Mouse (Mus musculus) cerebellum, adult 18-20 months (tissue): ENCODE measurements around the gene Dcp1a.
"Not testable (repeated sequence)": the region's sequence is repeated elsewhere in the genome, so short reads cannot be mapped to it uniquely, and the experiment has no call there.

ENCODE experiments used
- DNase-seq, 2 experiments: peaks; one replicate each; pipeline ENCODE4 v3.0.0; 2021

Dcp1a gene

DNA sequence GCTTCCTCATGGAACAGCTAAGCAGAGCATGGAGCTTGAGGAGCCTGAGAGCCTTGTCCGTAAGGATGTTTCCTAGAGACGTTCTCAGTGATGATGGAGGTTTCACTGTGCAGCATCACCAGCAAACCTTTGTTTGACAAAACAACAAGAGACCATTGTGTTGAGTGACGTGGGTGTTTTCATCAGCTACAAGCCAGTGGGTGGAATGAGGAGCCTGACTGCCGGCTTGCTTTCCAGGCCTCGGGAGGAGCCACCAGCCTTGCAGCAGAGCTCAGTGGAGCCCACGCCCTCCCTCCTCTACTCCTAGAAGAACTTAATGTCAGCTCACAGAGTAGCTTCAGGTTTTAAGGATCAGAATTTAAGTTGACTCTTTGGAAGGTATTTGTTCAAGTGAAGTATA is 44.0 kb downstream of the Dcp1a start:
- DNase-seq: no peak

DNA sequence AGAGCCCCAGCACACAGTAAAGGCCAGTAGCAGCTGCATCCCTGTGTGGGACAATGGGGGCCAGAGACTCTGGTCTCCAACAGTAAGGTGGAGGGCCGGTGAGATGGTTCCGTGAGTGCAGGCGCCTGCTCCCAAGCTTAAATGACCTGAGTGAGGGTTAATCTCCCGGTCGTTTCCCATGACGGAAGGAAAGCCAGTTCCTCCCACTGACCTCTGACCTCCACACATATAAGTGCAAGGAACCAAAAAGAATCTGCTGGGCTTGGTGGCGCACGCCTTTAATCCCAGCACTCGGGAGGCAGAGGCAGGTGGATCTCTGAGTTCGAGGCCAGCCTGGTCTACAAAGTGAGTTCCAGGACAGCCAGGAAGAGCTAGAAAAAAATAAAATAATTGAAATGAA is 49.1 kb downstream of the Dcp1a start:
- DNase-seq: no peak

DNA sequence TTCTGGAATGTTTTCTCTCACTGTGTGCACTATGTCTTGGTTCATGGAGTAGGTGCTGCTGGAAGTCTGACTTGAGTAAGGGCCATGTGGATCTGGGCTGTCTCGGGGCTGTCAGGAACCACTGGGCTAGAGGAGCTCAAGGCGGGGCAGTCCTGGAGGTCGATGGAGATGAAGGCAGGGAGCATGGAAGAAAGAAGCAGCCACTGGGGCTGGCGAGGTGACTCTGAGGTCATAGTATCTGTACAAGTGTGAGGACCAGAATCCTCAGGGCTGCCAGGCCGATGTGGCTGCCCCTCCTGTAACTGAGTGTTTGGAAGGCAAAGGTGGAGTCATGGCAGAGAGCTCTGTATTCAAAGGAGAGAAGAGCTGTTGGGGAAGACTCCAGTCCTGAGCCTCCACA is 49.6 kb downstream of the Dcp1a start:
- no peak for DNase-seq

DNA sequence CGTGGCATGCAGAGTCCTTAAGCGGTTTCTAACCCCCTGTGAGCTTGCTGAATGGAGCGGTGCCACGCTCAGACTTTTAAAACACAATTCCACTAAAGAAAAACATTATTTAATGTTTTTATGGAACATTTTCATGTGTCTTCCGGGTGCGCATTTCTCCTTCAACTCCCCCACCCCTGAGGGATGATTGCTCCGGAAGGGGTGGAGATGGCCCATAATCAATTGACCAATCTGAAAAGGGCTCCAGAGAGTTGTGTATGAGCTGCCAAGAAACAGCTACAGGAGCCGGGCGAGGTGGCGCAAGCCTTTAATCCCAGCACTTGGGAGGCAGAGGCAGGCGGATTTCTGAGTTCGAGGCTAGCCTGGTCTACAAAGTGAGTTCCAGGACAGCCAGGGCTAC is 50.1 kb downstream of the Dcp1a start:
- DNase-seq: no peak

DNA sequence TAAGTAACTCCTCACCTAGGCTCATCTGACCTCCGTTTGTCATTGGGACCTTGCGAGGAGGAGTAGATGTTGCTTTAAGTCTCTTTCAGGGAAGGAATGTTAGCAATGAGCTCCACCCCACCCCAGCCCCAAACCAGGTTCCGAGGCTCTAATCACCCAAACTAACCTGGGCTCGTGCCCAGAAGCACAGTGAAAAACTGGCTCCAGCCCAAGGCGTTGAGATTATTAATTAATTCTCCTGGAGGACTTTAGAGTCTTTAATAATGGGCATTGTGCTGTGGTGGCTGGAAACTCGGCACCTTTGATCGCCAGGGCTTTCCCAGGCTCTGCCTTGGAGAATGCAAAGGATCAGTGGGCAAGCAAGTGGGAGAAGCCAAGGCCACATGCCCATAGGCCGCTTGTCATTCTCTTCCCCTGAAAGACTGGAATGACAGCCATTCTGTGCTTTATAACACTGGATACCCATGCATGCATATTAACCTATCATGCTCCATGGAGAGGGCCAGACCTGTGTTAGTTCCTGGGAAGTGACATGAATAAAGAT is 51.5 kb downstream of the Dcp1a start:
- no peak for DNase-seq

DNA sequence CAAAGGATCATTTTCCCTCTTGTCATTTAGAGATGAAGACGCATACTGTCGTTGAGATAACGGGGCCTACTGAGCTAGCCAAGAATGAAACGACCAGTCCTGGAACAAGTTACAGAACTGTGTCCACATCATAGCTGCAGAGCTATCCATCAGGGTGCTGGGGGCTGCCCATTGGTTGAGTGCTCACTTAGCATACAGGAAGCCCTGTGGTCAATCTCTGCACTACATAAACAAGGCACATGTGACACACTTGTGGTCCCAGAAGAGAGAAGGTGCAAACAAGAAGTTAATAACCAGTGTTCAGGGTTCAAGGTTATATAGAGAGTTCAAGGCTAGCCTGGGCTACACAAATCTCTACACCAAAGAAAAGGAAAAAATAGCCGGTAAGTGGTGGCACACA is 52.1 kb downstream of the Dcp1a start:
- DNase-seq: no peak

DNA sequence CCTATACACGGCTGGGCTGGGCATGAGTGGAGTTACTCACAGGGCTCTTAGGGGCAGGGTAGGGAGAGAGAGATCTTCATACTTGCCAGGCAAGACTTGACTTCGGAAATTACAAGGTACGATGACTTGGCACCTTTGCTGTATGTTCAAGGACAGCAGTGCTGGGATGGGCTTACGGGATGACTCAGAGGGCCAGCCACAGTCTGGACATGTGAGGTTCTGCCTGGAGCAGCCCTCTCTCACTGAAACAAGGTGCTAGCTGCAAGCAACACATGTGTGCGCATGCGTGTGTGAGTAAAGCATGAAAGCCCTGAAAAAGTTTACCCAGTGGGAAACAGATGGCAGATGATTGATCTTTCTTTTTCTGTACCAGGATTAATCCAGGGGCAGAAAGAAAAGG is 52.6 kb downstream of the Dcp1a start:
- DNase-seq: no peak

DNA sequence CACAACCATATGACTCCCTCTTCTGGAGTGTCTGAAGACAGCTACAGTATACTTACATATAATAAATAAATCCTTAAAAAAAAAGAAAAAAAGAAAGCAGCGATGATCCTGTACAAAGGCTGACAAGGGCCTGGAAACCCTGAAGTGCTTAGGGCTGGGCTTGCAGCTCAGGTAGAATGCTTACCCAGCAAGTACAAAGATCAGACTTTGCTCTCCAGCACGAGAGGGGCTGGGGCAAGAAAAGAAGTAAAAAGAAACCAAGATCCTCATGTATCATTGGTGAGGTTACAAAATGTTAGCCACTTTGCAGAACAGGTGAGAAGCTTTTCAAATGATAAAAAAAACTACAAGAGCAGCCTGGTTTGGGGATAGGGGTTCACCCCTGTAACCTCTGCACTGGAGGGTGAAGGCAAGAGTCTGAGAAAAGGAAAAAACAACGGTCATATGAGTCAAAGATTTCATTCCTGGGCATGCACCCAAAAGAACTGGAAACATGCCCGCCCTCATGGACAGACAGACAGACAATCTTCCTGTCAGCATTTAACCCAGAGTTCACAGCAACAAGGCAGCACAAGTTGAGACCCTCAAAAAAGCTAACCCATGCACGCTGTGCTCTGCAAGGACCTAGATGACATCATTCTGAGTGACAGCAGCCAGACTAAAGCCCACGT is 54.6 kb downstream of the Dcp1a start:
- DNase-seq: no peak

DNA sequence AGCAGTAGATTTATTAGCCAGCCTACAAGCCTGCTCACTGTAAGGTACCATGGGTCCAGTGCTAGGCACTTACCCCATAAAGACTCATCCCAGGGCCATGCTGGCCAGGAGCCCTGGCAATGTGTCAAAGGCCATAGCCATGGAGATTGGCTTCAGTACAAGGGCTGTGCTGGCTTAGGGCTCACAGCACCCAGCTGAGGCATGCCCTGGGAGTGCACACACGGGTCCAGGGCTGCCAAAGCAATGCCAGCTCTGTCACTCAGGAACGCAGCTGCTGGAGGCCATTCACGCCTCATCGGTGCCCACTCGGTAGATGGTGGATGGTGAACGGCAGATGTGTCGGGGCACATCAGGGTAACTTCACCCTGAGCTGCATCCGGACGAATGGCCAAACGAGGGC is 62.2 kb downstream of the Dcp1a start:
- peak; percentile 38 to 43 for DNase-seq

DNA sequence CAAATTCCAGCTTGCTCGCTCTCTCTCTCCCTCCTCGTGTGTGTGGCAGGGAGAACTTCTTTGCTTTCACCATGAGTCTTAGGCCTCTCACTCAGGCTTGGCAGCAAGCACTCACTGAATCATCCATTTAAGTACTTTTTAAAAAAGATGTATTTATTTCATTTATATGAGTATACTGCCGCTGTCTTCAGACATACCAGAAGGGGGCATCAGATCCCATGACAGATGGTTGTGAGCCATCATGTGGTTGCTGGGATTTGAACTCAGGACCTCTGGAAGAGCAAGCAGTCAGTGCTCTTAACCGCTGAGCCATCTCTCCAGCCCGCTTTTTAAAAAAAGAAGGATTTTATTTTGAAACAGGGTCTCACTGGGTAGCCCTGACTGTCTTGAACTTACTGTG is 64.0 kb downstream of the Dcp1a start:
- DNase-seq: not testable (repeated sequence)

DNA sequence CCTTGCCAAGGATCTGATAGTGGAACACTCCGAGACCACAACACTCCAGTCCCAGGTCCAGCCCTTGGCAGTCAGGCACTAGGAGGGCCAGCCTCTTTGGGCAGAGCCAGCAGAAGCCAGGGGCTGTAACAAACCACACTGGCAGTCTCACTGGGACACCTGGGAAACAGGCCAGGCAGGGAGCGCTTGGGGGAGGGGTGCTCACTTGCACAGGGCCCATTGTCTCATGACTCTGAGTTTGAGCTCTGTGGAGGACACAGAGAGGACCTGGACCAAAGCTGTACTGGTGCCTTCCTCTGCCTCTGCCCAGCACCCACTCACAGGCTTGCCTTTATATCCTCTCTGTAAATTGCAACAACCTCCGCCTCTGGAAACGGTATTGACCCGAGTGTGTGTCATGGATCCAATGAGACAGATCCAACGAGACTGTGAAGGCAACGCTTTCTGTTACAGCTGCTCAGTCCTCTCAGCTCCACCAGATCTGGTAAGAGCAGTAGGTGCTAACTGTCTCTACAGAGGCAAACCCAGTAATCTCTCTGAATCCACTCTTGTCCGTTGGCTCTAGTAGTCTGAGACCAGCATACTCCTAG is 68.9 kb downstream of the Dcp1a start, which contains the start of gene Tkt:
Tkt (plus strand) TSS at position 229 of the 590 bp plus-strand sequence.
- DNase-seq: peak; percentile 46 to 51

DNA sequence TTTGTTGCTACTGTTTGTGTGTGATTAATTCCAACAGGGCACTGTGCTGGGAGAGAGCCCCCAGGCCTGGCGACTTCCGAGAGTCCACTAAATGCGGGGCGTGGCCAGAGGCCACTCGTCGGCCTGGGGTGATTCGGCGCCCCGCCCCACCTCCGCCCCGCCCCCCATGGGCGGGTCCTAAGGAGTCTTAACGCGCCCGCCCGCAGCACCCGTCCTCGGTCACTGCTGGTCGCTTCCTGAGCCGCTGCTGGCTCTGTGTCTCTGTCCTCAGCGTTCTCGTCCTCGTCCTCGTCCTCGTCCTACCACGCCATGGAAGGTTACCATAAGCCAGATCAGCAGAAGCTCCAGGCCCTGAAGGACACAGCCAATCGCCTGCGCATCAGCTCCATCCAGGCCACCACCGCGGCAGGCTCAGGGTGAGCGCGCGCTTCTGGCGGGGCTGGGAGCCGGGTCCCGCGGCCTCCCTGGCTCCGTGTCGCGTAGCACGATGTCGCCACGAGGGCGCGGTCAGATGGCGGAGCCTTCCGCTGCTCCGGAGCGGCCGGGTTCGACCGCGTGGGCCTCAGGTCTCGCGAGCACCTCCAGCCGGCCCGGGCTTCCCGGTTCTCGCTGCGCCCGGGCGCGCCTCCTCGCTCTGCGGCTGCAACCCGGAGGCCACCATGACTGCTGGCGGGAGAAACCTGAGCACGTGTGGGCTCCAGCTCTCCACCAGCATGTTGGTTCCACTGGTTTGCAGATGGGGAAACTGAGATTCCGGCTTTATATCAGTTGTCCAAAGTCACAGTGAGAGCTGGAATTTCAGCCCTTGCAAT is 69.8 kb downstream of the Dcp1a start:
- peak; percentile 92 to 93 for DNase-seq

DNA sequence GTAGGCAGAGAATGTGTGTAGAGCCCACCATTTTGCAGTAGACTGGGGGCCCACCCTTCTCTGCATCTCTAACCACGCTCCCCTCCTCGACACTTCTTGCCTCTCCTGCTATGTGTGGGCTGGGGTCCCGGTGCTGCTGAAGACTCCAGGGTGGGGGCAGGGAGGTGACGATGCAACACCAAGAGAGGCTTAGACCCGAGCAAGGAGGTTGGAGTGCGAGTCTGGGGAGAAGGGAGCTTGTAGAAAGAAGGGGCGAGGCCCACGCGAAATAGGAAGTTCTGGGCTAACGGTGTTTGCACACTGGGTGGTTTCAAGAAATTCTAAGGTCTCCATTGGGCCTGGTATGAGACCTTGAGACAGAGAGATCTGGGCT is 70.4 kb downstream of the Dcp1a start:
- peak in 1 of 2 experiments; percentile 40 for DNase-seq

DNA sequence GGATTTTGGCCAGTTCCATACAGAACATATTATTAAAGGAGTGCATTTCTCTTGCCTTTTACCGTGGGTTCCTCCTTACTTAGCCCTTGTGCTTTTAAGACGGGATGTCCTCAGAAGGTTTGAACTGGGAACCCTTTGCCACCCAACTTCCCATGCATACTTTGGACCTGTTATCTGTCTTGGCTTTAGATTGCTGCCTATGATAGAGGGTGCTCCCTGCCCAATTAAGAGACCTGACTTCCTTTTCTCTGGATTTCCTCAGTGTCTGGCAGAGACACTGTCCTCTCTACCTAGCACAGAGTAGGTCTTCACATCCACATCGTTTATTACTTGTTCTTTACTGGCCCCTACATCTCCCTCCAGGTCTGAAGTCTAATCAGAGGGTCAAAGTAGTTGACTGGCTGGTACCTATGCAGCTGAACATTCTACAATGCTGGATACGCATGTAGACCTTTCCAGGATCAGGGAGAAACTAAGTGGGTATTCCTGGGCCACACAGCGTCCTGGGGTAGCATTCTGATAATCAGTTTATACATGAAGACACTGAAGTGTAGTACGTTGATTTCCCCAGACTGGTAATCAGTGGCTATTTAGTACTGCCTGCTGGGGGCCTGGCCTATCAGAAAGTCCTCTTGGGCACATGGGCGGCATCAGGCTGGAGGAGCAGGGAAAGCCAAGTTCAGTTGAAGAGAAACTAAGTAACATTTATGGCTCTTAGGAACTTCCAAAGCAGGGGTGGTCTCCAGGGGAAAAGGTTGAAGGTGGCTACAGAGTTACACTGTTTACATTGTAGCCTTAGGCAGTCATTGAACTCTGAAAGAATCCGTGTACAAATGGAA is 71.1 kb downstream of the Dcp1a start:
- no peak for DNase-seq

DNA sequence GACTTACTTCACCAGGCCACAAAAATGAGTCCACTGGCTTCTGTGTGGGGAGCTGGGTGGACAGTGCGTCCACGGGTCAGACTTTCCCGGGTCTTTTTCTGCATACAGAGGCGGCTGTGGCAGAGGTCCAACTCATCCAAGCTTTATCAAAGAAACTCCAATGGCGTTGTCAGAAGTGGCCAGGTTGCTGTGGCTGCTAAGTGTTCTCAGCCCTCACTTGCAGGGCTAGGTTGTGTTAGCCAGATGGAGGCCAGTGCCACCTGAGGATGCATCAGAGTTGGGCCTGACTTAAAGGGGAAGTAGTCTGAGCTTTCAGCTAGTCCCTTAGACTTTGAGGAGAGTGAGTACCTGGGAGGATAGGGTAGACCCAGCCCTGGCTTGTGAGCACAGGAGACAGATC is 72.2 kb downstream of the Dcp1a start:
- no peak for DNase-seq

DNA sequence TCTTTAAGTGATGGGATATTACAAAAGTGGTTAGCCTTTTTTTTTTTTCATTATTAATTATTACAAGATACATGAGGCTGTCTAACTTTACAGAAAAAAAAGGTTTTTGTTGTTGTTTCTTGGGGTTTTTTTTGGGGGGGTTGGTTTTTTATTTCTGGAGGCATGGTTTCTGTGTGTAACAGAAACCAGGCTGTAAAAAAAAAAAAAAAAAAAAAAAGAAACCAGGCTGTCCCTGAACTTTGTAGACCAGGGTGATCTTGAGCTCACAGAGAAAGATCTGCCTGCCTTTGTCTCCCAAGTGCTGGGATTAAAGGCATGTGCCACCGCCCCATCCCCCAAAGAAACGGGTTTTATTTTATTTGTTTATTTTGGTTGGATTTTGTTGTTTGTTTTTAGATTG is 72.6 kb downstream of the Dcp1a start:
- no peak for DNase-seq

DNA sequence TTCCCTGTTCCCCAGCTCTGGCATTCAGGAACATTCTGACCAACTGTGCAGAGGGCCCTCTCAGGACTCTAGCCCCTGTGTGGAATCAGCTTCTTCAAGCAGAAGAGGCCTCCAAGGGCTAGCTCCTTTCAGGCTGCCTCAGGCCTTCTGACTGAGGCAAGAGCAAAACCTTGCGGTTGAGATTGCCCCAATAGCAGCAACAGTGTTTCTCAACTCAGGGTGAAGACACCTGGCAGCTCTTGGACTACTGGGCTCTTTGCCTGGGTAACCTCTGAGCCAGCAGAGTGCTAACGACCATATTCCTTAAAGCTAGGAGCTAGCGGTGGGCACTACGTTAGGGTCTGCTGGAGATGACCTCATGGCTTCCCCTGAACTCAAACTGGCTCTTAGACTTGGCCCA is 73.8 kb downstream of the Dcp1a start:
- DNase-seq: no peak

DNA sequence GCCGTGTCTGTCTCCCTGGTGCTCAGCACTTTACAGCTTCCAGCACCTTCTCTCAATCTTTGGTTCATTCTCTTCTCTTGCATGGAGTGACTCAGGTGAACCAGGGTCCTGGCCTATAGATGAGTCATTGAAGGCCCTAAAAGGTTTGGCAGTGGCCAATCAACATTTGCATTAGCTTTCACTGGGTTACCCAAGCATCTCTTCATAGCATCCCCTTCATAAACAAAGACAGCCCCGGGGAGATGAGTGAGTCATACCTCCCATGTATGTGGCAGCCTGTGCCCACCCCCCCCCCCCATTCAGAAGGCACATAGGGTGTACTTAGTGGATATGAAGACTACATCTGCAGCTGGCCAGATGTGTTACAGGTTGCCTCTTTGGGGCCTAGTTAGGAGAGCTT is 77.3 kb downstream of the Dcp1a start:
- DNase-seq: no peak

DNA sequence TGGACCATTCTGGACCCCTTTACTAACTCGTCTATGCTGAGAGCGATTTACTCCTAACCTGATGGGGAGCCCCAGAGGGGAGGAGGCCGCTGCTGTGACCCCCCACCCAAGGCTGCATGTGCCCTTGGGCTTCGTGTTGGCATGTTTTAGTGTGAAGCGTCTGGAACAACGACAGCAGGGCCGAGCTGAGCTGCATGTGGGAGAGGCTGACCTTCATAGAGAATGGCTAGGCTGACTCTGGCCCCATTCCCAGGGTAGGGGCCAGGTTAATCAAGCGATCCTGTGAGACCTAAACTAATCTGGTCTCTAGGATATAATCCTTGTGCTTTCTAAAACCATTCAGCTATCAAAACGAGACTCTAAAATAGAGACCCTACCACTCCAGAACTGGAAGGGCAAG is 78.4 kb downstream of the Dcp1a start:
- DNase-seq: no peak

DNA sequence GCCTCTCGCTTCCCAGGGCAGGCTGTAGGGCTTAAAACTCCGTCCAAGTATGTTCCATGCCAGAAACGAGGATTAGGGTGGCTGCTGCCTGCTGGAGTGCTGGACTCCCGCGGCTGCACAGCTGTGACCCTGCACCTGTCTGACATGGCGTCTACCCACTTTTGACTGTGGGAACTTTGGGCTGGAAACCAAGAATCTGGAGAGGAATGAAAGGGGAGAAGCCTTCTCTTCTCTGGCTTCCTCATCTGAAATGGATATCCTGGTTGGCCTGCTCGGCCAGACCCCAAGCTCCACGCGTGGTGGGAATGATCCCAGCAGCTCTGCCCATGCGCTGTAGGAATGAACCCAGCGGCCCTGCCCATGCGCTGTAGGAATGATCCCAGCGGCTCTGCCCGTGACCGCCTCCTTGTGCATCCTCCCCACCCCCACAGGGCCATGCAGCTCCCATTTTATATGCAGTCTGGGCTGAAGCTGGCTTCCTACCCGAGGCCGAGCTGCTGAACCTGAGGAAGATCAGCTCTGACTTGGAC is 80.1 kb downstream of the Dcp1a start:
- DNase-seq: peak; percentile 52 to 54

DNA sequence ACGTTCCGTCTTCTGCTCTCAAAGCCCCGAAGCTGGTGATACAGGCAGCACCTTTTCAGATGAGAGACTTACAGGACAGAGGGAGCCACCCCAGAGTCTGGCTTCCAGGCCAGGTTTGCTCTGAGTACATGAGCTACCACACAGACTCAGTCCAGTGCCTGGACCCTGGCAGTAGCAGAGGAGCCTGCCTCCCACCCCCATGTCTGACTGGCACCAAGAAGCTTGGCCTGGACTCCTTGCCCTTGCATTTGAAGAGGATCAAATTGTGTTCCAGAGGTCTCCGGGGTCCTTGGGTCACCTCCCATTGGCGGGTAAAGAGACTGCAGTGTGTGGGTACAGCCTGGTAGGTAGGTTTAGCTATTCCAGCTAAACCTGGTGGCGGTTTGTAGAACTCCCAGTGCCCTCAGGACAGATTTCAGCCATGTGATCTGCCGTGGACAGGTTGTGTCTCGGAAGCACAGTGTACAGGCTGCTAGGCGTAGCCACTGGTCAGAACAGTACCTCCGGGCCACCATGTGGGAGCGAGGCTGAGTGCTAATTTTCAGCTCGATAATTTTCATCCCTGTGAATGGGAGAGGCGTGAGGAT is 81.6 kb downstream of the Dcp1a start:
- DNase-seq: no peak

DNA sequence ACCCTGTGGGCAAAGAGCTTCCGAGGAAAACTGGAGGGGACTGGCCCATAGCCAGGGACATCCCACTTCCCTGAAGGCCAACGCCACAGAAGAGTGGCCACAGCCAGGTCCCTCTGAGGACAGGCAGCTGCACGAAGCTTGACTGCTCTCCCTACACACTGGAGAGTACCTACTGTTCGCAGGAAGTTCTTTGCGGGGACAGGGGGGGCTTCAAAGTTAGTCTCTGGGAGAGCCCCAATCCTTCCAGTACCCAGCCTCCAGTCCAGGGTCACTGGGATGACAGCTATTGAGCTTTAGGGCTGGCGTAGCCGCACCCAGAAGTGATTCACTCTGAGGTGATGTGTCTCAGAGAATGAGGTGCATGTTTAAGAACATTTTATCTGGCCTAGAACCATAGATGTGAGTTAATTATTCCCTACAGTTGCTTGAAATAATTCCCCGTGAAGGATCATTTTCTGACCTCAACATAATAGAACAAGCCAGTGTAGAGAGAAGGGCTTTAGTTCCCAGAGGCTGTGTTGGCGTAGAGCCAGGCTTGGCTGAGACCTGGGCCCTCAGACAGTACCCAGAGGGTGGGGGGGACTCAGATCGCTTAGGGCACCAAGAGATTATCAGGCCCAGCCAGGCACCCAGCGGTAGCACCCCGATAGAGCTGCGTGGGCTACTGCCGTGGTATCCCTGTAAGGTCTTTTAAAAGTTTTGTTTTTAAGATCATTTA is 82.3 kb downstream of the Dcp1a start:
- peak in 1 of 2 experiments; percentile 40 for DNase-seq
